Mouse (Mus musculus) thymus, postnatal 0 days (tissue): ENCODE measurements around the gene Dab2. TPM values are rescaled to one million over a fixed set of nuclear protein-coding genes. Genes with fewer than 3 reads are reported as not detected.

Experiments used
- DNase-seq: peaks from one replicate; pipeline ENCODE4 v3.0.0-alpha.2; 2015; ENCODE audit warnings: low spot score
- polyA plus RNA-seq: library from polyadenylated mRNA; unstranded; fragments of >200 nt; fragmentation: Nextera tagmentation; extraction: Ambion mirVana; gene quantifications from 2 replicates; pipeline ENCODE4 v1.2.1, GENCODE M21; 2015

The Dab2 gene
- polyA plus RNA-seq, 1 experiment from 2014 or later: 5.0 TPM

GRCm38 (mm10) chr15:6463361-6463923, 163.9 kb downstream of the Dab2 start:
- no peak for DNase-seq

GRCm38 (mm10) chr15:6466995-6467394, 167.4 kb downstream of the Dab2 start:
- no peak for DNase-seq

- DNase-seq: peak; percentile 22
Measured at GRCm38 (mm10) chr15:6468845-6469244, 169.3 kb downstream of the Dab2 start.

GRCm38 (mm10) chr15:6469384-6469783, 169.8 kb downstream of the Dab2 start:
- DNase-seq: no peak

- DNase-seq: no peak
Measured at GRCm38 (mm10) chr15:6483561-6483960, 184.0 kb downstream of the Dab2 start.

Other genes starting within 250 kb of the Dab2 start
- gene C9, start 145.5 kb downstream of the Dab2 start, polyA plus RNA-seq: 0.06 TPM in 1 of 2 replicates, not detected in the other
- 209 and 242 TPM in 2 replicates for gene Fyb, start 223.1 kb downstream of the Dab2 start, polyA plus RNA-seq